Mouse (Mus musculus) splenic B cell, adult 2 months (primary cell): ENCODE results near the gene Guf1.

Experiments used
- DNase-seq: peaks from one replicate; pipeline ENCODE4 v3.0.0-alpha.2; 2011; ENCODE audit warnings: low read depth, low spot score
- H3K27me3 ChIP-seq: 2 replicates; pipeline ENCODE4 v1.6.1; 2012; ENCODE audit warnings: mild to moderate bottlenecking, low read length, moderate library complexity, mixed read lengths; ENCODE audit not compliant: control insufficient read depth, poor library complexity, insufficient read depth, severe bottlenecking
- H3K36me3 ChIP-seq: 2 replicates; pipeline ENCODE4 v1.6.1; 2012; ENCODE audit warnings: mild to moderate bottlenecking, low read length, moderate library complexity, mixed read lengths; ENCODE audit not compliant: control insufficient read depth, poor library complexity, insufficient read depth, severe bottlenecking

Guf1 gene

GRCm38 (mm10) chr5:69556628-69557403 lies at the start of gene Guf1:
Guf1 (plus strand) TSS chr5:69556923.
- Histone ChIP-seq H3K27me3 (no peaks in the 10 kb centered on the region), H3K36me3 (0 out of 2 replicates have a peak, but pooled peaks cover 4% of the 10 kb centered on the region)
- DNase-seq, result peak; percentile 91

- DNase-seq, result no peak
- Histone ChIP-seq H3K27me3 (no peaks in the 10 kb centered on the region), H3K36me3 (no peaks in the 10 kb centered on the region)
Observed at GRCm38 (mm10) chr5:69507045-69507444, 49.7 kb upstream of the Guf1 start.

GRCm38 (mm10) chr5:69511631-69512030 lies 45.1 kb upstream of the Guf1 start:
- no peaks in the 10 kb centered on the region for H3K27me3 ChIP-seq
- no peaks in the 10 kb centered on the region for H3K36me3 ChIP-seq
- no peak for DNase-seq

- H3K27me3 ChIP-seq, result no peaks in the 10 kb centered on the region
- DNase-seq, result no peak
Observed at GRCm38 (mm10) chr5:69512203-69512602, 44.5 kb upstream of the Guf1 start.

GRCm38 (mm10) chr5:69520661-69521278 lies 36.0 kb upstream of the Guf1 start:
- no peaks in the 10 kb centered on the region for H3K27me3 ChIP-seq
- peak; percentile 69 for DNase-seq
- H3K36me3 ChIP-seq, result no peaks in the 10 kb centered on the region

More at GRCm38 (mm10) chr5:69512203-69512602, 44.5 kb upstream of the Guf1 start:
- H3K36me3 ChIP-seq, result no peaks in the 10 kb centered on the region

- Histone ChIP-seq H3K27me3 (no peaks in the 10 kb centered on the region), H3K36me3 (no peaks in the 10 kb centered on the region)
- DNase-seq, result peak; percentile 6
Observed at GRCm38 (mm10) chr5:69522064-69522463, 34.7 kb upstream of the Guf1 start.

GRCm38 (mm10) chr5:69523944-69524343 lies 32.8 kb upstream of the Guf1 start:
- DNase-seq, result no peak
- no peaks in the 10 kb centered on the region for H3K27me3 ChIP-seq
- H3K36me3 ChIP-seq, result no peaks in the 10 kb centered on the region

GRCm38 (mm10) chr5:69541680-69542079 lies 15.0 kb upstream of the Guf1 start:
- no peak for DNase-seq
- Histone ChIP-seq H3K27me3 (no peaks in the 10 kb centered on the region), H3K36me3 (no peaks in the 10 kb centered on the region)

- Histone ChIP-seq H3K27me3 (no peaks in the 10 kb centered on the region; the same call in 1 of the 2 replicates), H3K36me3 (no peaks in the 10 kb centered on the region)
- no peak for DNase-seq
Observed at GRCm38 (mm10) chr5:69542489-69542888, 14.2 kb upstream of the Guf1 start, which contains the start of gene Yipf7. Yipf7 (minus strand) TSS chr5:69542648.

GRCm38 (mm10) chr5:69557404-69557935 lies 747 bp downstream of the Guf1 start:
- DNase-seq, result peak; percentile 20
- H3K27me3 ChIP-seq, result no peaks in the 10 kb centered on the region
- H3K36me3 ChIP-seq, result 0 out of 2 replicates have a peak, but pooled peaks cover 4% of the 10 kb centered on the region

- peak; percentile 81 for DNase-seq
- Histone ChIP-seq H3K36me3 (peaks cover 2% of the 10 kb centered on the region; the same call in 1 of the 2 replicates), H3K27me3 (no peaks in the 10 kb centered on the region)
Observed at GRCm38 (mm10) chr5:69591640-69592461, 35.1 kb downstream of the Guf1 start, which contains the start of gene Gnpda2. Gnpda2 (minus strand) TSS chr5:69592340.

GRCm38 (mm10) chr5:69601027-69601426 lies 44.3 kb downstream of the Guf1 start:
- Histone ChIP-seq H3K36me3 (no peaks in the 10 kb centered on the region), H3K27me3 (no peaks in the 10 kb centered on the region; the same call in 1 of the 2 replicates)
- peak; percentile 7 for DNase-seq

GRCm38 (mm10) chr5:69613209-69613796 lies 56.6 kb downstream of the Guf1 start:
- peak; percentile 22 for DNase-seq
- H3K36me3 ChIP-seq, result no peaks in the 10 kb centered on the region
- no peaks in the 10 kb centered on the region for H3K27me3 ChIP-seq

- Histone ChIP-seq H3K27me3 (no peaks in the 10 kb centered on the region), H3K36me3 (no peaks in the 10 kb centered on the region)
- no peak for DNase-seq
Observed at GRCm38 (mm10) chr5:69620899-69621298, 64.2 kb downstream of the Guf1 start.
